Mouse (Mus musculus) E14TG2a.4 (cell line): ENCODE measurements around the gene Inpp5d.

Experiments
- CTCF ChIP-seq: conservative IDR thresholded peaks from 2 replicates; pipeline ENCODE4 v1.5.1; 2014; ENCODE audit warnings: low read length
- NANOG ChIP-seq: IDR thresholded peaks from 2 replicates; pipeline ENCODE4 v1.6.1; 2014; ENCODE audit warnings: borderline replicate concordance, low read length, mixed read lengths
- POU5F1 ChIP-seq: IDR thresholded peaks from 2 replicates; pipeline ENCODE4 v1.6.1; 2014; ENCODE audit warnings: low read length, borderline replicate concordance

GRCm38 (mm10) chr1:87663992-87664391 is 43.9 kb downstream of the Inpp5d start:
- TF ChIP-seq CTCF (peak; percentile 78), POU5F1 (no peak), NANOG (no peak)
